Mouse (Mus musculus) thymus, adult 2 months (tissue): Measurements from ENCODE around the gene Plekhh1.

Experiments used
- CTCF ChIP-seq: fragments of 200-500 bp; IDR thresholded peaks from 2 replicates; pipeline ENCODE4 v1.5.1; 2012; ENCODE audit warnings: mild to moderate bottlenecking, control low read depth, low read length, moderate library complexity, borderline replicate concordance; ENCODE audit not compliant: control insufficient read depth, poor library complexity, insufficient read depth; ENCODE audit errors: extremely low read depth
- POLR2A ChIP-seq: fragments of 200-500 bp; IDR thresholded peaks from 2 replicates; pipeline ENCODE4 v1.6.1; 2012; ENCODE audit warnings: mild to moderate bottlenecking, low read length, control low read depth, moderate library complexity; ENCODE audit not compliant: control insufficient read depth, poor library complexity, insufficient read depth; ENCODE audit errors: extremely low read depth

DNA sequence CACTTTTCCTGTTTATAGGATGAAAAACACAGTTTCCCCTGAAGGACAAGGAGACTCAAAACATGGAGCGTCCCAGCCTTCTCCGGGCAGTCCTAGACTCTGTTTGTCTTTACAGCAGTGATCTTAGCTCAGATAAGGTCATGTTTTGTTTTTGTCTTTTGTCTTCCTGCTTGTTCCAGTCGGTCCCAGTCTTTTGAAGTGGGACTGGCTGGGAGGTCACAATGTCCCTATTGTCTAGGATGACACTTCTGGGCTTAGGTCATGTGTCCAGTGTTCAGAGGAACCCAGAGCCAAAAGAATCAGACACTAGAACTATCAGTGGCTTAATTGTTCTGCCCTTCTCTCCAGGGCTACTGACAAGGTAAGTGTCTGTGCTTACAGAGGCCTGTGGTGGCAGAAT, 6.4 kb downstream of the Plekhh1 start:
- no peak for TF ChIP-seq POLR2A
- no peak for TF ChIP-seq CTCF
